7 mouse cellular contexts compared by ENCODE assay signal in the genomic region with DNA sequence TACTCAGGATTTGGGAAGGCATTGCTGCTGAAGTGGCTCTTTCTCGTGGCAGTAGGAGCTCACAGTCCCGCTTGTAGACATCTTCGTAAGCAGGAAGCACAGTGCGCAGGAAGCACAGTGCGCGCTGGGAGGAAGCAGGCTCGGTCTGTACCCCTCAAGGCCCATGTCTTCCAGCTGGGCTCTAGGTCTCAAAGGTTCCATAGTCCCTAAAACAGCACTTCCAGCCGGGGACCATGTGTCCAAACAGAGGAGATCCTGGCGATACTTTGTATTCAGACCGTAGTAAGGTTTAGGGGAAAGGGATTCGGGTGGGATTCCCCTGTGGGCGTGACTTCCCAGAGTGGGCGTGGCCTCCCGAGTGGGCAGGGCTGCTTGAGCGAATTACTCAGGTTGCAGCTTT. TPM values are rescaled to one million over a fixed set of nuclear protein-coding genes. Genes with fewer than 3 reads are reported as not detected.
DNase-seq lines count a peak whose midpoint lies in the region; ATAC-seq and TF ChIP-seq lines count a peak whose summit lies in the region.

No protein-coding gene starts in this region.

- ATAC-seq in forebrain, embryonic 15.5 days (replicated peaks), result no peak
- no peak; the same call in 1 of the 2 replicates for ATAC-seq in intestine, embryonic 14.5 days (replicated peaks; ENCODE audit: low FRiP score, low TSS enrichment, low read depth)

- WGBS in forebrain, embryonic 15.5 days, result 50% methylated on average over 15 of the region's 15 CpGs
- WGBS in intestine, embryonic 14.5 days, result 27% methylated on average over 15 of the region's 15 CpGs
- WGBS in lung, adult 2 months, result 17% methylated on average over 15 of the region's 15 CpGs

- peak; percentile 63 for DNase-seq in CD4-positive helper T cell, adult 2 months (ENCODE audit: low read depth, low spot score)
- DNase-seq in ES-E14 (ENCODE audit: low read depth, low spot score), result peak; percentile 59
- peak; percentile 76 for DNase-seq in intestine, embryonic 14.5 days (ENCODE audit: low spot score)
- DNase-seq in lung, adult 2 months, result peak; percentile 37
- peak; percentile 51 to 58 for DNase-seq in spleen, postnatal 36 days (ENCODE audit: low spot score in 2 of 2)
- DNase-seq in cerebellum, postnatal 4 days (ENCODE audit: low spot score in 2 of 2), result no peak

- H3K9ac ChIP-seq in ES-E14 (ENCODE audit: insufficient read depth, low read depth, low read length, poor library complexity, severe bottlenecking), result peak overlapping the region; percentile 11; the same call in 1 of the 2 replicates
- no peak overlapping the region for H3K9ac ChIP-seq in forebrain, embryonic 15.5 days (replicated peaks)
- peak overlapping the region; percentile 23; the same call in 1 of the 2 replicates for H3K9ac ChIP-seq in intestine, embryonic 14.5 days (ENCODE audit: low read length)

- no peaks in the 10 kb centered on the region for H3K9me3 ChIP-seq in ES-E14 (ENCODE audit: control insufficient read depth, insufficient read depth, low read depth, low read length)
- H3K9me3 ChIP-seq in forebrain, embryonic 15.5 days, result no peaks in the 10 kb centered on the region
- peaks cover 1% of the 10 kb centered on the region for H3K9me3 ChIP-seq in intestine, embryonic 14.5 days (ENCODE audit: control insufficient read depth, low read length)

- H3K36me3 ChIP-seq in ES-E14 (ENCODE audit: control insufficient read depth, insufficient read depth, low read length, poor library complexity, severe bottlenecking), result no peaks in the 10 kb centered on the region
- H3K36me3 ChIP-seq in forebrain, embryonic 15.5 days, result no peaks in the 10 kb centered on the region
- H3K36me3 ChIP-seq in intestine, embryonic 14.5 days (ENCODE audit: control insufficient read depth, insufficient read depth, low read length), result no peaks in the 10 kb centered on the region

- H3K27ac ChIP-seq in ES-E14 (ENCODE audit: insufficient read depth, low read depth, low read length, poor library complexity, severe bottlenecking), result no peak overlapping the region
- peak overlapping the region; percentile 28 for H3K27ac ChIP-seq in forebrain, embryonic 15.5 days (replicated peaks)
- peak overlapping the region; percentile 85 for H3K27ac ChIP-seq in intestine, embryonic 14.5 days (ENCODE audit: low read depth)

- TF ChIP-seq POLR2A in lung, adult 2 months (IDR thresholded peaks at IDR 0.05; ENCODE audit: borderline replicate concordance, extremely low read depth, low read depth, low read length), result peak; percentile 35; the same call in 1 of the 2 replicates

- H3K4me1 ChIP-seq in ES-E14 (ENCODE audit: control insufficient read depth in 2 of 2, insufficient read depth in 2 of 2, low read length in 2 of 2, poor library complexity in 1 of 2), result peaks cover 0 to 21% of the 10 kb centered on the region in 2 experiments; a peak in 3 of 4 replicates
- peaks cover 24% of the 10 kb centered on the region for H3K4me1 ChIP-seq in forebrain, embryonic 15.5 days
- no peaks in the 10 kb centered on the region; the same call in 1 of the 2 replicates for H3K4me1 ChIP-seq in intestine, embryonic 14.5 days (replicated peaks; ENCODE audit: control insufficient read depth, insufficient read depth, low read length)
- no peaks in the 10 kb centered on the region for H3K4me1 ChIP-seq in lung, adult 2 months (ENCODE audit: control insufficient read depth, insufficient read depth, low read length)

- H3K4me2 ChIP-seq in forebrain, embryonic 15.5 days (replicated peaks), result peak overlapping the region; percentile 23
- H3K4me2 ChIP-seq in intestine, embryonic 14.5 days (ENCODE audit: low read length), result peak overlapping the region; percentile 50

- no peak for TF ChIP-seq CTCF in lung, adult 2 months (IDR thresholded peaks at IDR 0.05; ENCODE audit: insufficient read depth, low read length)

- H3K27me3 ChIP-seq in forebrain, embryonic 15.5 days, result no peaks in the 10 kb centered on the region
- H3K27me3 ChIP-seq in intestine, embryonic 14.5 days (replicated peaks; ENCODE audit: control insufficient read depth, insufficient read depth, low read length), result no peaks in the 10 kb centered on the region

- in situ Hi-C loops in ES-E14 (cut with MboI; ENCODE audit: low sequenced_read_pairs in 2 of 2, unreplicated experiment in 2 of 2), result loop anchor here (5.0 to 10.0 kb wide), 2 partner anchors 98 to 100 kb away; no protein-coding TSS in a partner anchor

- H3K4me3 ChIP-seq in ES-E14 (ENCODE audit: insufficient read depth in 1 of 2, low read depth in 1 of 2, low read length in 2 of 2, poor library complexity in 1 of 2, severe bottlenecking in 1 of 2), result peak overlapping the region; percentile 52 to 81
- no peak overlapping the region for H3K4me3 ChIP-seq in forebrain, embryonic 15.5 days
- H3K4me3 ChIP-seq in intestine, embryonic 14.5 days (ENCODE audit: low read depth, low read length), result peak overlapping the region; percentile 27
- peak overlapping the region; percentile 56 for H3K4me3 ChIP-seq in lung, adult 2 months (replicated peaks; ENCODE audit: extremely low read depth, low read depth, low read length)

TF ChIP-seq in ES-E14, 5 proteins besides CTCF, POLR2A, EP300 and RAD21:
- no peak for TF ChIP-seq ZNF384 (IDR thresholded peaks at IDR 0.05; ENCODE audit: low read depth, low read length)
- no peak for TF ChIP-seq MAFK (IDR thresholded peaks at IDR 0.05; ENCODE audit: insufficient read depth, low read depth, low read length)
- no peak for TF ChIP-seq CHD2 (IDR thresholded peaks at IDR 0.05; ENCODE audit: low read depth, low read length)
- TF ChIP-seq ZC3H11A (IDR thresholded peaks at IDR 0.05; ENCODE audit: borderline replicate concordance, low read depth, low read length), result no peak
- TF ChIP-seq HCFC1 (IDR thresholded peaks at IDR 0.05; ENCODE audit: borderline replicate concordance, insufficient read depth, low read length), result no peak

RNA-seq across cellular contexts. Expression of a gene that starts 24.5 kb away (rescaled TPM):
- total RNA-seq in ES-E14 (2012; rRNA removed), result 57.1 and 65.7 TPM in 2 replicates
- 126 and 128 TPM in 2 replicates for polyA plus RNA-seq in forebrain, embryonic 15.5 days (2015; fragmentation: Nextera tagmentation; extraction: Ambion mirVana)
- polyA plus RNA-seq in intestine, embryonic 14.5 days (2014; fragmentation: Nextera tagmentation; extraction: Ambion mirVana), result 142 and 143 TPM in 2 replicates
- 35.1 and 41.4 TPM in 2 replicates for polyA plus RNA-seq in lung, adult 2 months (2012; rRNA removed)

RNA-seq across cellular contexts. Expression of a gene that starts 60.0 kb away (rescaled TPM):
- 36.7 and 43.6 TPM in 2 replicates for total RNA-seq in ES-E14 (2012; rRNA removed)
- polyA plus RNA-seq in forebrain, embryonic 15.5 days (2015; fragmentation: Nextera tagmentation; extraction: Ambion mirVana), result 69.4 and 76.8 TPM in 2 replicates
- 22.3 and 23.6 TPM in 2 replicates for polyA plus RNA-seq in intestine, embryonic 14.5 days (2014; fragmentation: Nextera tagmentation; extraction: Ambion mirVana)
- polyA plus RNA-seq in lung, adult 2 months (2012; rRNA removed), result 123 and 133 TPM in 2 replicates

Comparison
In these comparisons a context has a peak if more than half of its experiments do, and no peak if none do; other contexts are left out.
1. DNase-seq: peak in CD4-positive helper T cell, adult 2 months (single experiment), ES-E14 (single experiment), intestine, embryonic 14.5 days (single experiment), lung, adult 2 months (single experiment) and spleen, postnatal 36 days (2 of 2); none in cerebellum, postnatal 4 days (0 of 2).